Mouse (Mus musculus) liver, embryonic 14.5 days (tissue): Measurements from ENCODE around the gene Abr.

Experiments
- CTCF ChIP-seq: IDR thresholded peaks from 2 replicates; pipeline ENCODE4 v1.5.1; 2016; ENCODE audit warnings: antibody characterized with exemption, low read depth, control low read depth
- EP300 ChIP-seq: IDR thresholded peaks from 2 replicates; pipeline ENCODE4 v1.6.1; 2016; ENCODE audit warnings: antibody characterized with exemption, low read depth

- TF ChIP-seq CTCF (peak; percentile 45), EP300 (no peak)
These were observed 33.0 kb upstream of the Abr start for GRCm38 (mm10) chr11:76655106-76655505.
